Mouse (Mus musculus) embryonic fibroblast, embryonic 13.5 days (primary cell): ENCODE data around the gene Hist1h1b.

Source experiments
- CTCF ChIP-seq: IDR thresholded peaks from 2 replicates; pipeline ENCODE4 v1.5.1; 2011; ENCODE audit warnings: mild to moderate bottlenecking, control low read depth, low read length, moderate library complexity, borderline replicate concordance; ENCODE audit not compliant: insufficient read depth
- POLR2A ChIP-seq: IDR thresholded peaks from 2 replicates; pipeline ENCODE4 v1.6.1; 2011; ENCODE audit warnings: low read depth, mild to moderate bottlenecking, control low read depth, low read length, moderate library complexity

DNA sequence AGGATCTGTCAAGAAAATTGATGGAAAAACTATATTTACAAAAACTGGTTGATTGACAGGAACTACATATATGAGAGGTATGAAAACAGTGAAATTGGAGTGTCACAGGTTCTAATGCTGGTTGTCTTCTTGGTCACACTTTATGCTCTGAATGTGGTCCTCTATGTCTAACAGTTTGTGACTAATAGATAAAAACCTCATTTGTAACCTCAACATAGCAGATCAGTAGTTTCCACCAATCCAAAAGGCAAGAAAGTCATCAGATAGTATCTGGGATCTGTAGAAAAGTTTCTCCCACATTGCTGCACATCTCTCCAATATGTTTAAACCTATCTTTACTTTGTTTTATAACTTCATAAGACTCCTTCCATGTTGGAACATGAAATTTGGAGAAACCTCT is 29.0 kb downstream of the Hist1h1b start:
- TF ChIP-seq CTCF, result no peak
- TF ChIP-seq POLR2A, result no peak
